Mouse (Mus musculus): ENCODE results near the gene Lamp2. TPM values are rescaled to one million over a fixed set of nuclear protein-coding genes. Genes with fewer than 3 reads are reported as not detected.
"Not testable (repeated sequence)": the region's sequence is repeated elsewhere in the genome, so short reads cannot be mapped to it uniquely, and the experiment has no call there.

Gene Lamp2
- polyA plus RNA-seq, 1 experiment from 2014 or later = 69.8 TPM

GRCm38 (mm10) chrX:38403879-38404278 lies 52.4 kb downstream of the Lamp2 start:
- H3K9me3 ChIP-seq (replicated peaks) = no peaks in the 10 kb centered on the region
- H3K36me3 ChIP-seq = no peaks in the 10 kb centered on the region
- no peak overlapping the region for H3K27ac ChIP-seq (replicated peaks)
- H3K27me3 ChIP-seq (ENCODE audit: low read depth, poor library complexity, severe bottlenecking) = no peaks in the 10 kb centered on the region
- no peak for DNase-seq (ENCODE audit: low spot score)
- H3K4me1 ChIP-seq = no peaks in the 10 kb centered on the region
- H3K4me3 ChIP-seq = no peak overlapping the region
- 83% methylated on average over 3 of the region's 3 CpGs for WGBS

GRCm38 (mm10) chrX:38402981-38403380 lies 53.3 kb downstream of the Lamp2 start:
- no peaks in the 10 kb centered on the region for H3K36me3 ChIP-seq
- 86% methylated on average over 5 of the region's 5 CpGs for WGBS

GRCm38 (mm10) chrX:38402004-38402403 lies 54.2 kb downstream of the Lamp2 start:
- DNase-seq (ENCODE audit: low spot score) = no peak
- Histone ChIP-seq H3K4me1 (no peaks in the 10 kb centered on the region), H3K27ac (replicated peaks) (no peak overlapping the region), H3K36me3 (no peaks in the 10 kb centered on the region), H3K4me3 (no peak overlapping the region), H3K9me3 (replicated peaks) (no peaks in the 10 kb centered on the region), H3K27me3 (ENCODE audit: low read depth, poor library complexity, severe bottlenecking) (no peaks in the 10 kb centered on the region)
- WGBS = 89% methylated on average over 6 of the region's 6 CpGs

More at GRCm38 (mm10) chrX:38402981-38403380, 53.3 kb downstream of the Lamp2 start:
- H3K4me3 ChIP-seq = no peak overlapping the region
- H3K27ac ChIP-seq (replicated peaks) = no peak overlapping the region
- no peaks in the 10 kb centered on the region for H3K27me3 ChIP-seq (ENCODE audit: low read depth, poor library complexity, severe bottlenecking)
- H3K9me3 ChIP-seq (replicated peaks) = no peaks in the 10 kb centered on the region
- H3K4me1 ChIP-seq = no peaks in the 10 kb centered on the region
- no peak for DNase-seq (ENCODE audit: low spot score)

GRCm38 (mm10) chrX:38400616-38401015 lies 55.6 kb downstream of the Lamp2 start:
- no peaks in the 10 kb centered on the region for H3K27me3 ChIP-seq (ENCODE audit: low read depth, poor library complexity, severe bottlenecking)
- no peaks in the 10 kb centered on the region for H3K4me1 ChIP-seq
- H3K36me3 ChIP-seq = no peaks in the 10 kb centered on the region
- H3K27ac ChIP-seq (replicated peaks) = no peak overlapping the region
- H3K4me3 ChIP-seq = no peak overlapping the region
- 89% methylated on average over 3 of the region's 3 CpGs for WGBS
- no peaks in the 10 kb centered on the region for H3K9me3 ChIP-seq (replicated peaks)
- no peak for DNase-seq (ENCODE audit: low spot score)

- Histone ChIP-seq H3K27ac (replicated peaks) (no peak overlapping the region), H3K9me3 (replicated peaks) (no peaks in the 10 kb centered on the region), H3K27me3 (ENCODE audit: low read depth, poor library complexity, severe bottlenecking) (no peaks in the 10 kb centered on the region), H3K4me1 (no peaks in the 10 kb centered on the region), H3K36me3 (no peaks in the 10 kb centered on the region), H3K4me3 (no peak overlapping the region)
- 93% methylated on average over 1 of the region's 1 CpGs for WGBS
- DNase-seq (ENCODE audit: low spot score) = no peak
These were observed 56.6 kb downstream of the Lamp2 start for GRCm38 (mm10) chrX:38399671-38400070.

GRCm38 (mm10) chrX:38373169-38373568 lies 83.1 kb downstream of the Lamp2 start:
- not testable (repeated sequence) for H3K27me3 ChIP-seq (ENCODE audit: low read depth, poor library complexity, severe bottlenecking); H3K4me3 ChIP-seq; H3K9me3 ChIP-seq (replicated peaks); H3K36me3 ChIP-seq; H3K27ac ChIP-seq (replicated peaks); DNase-seq (ENCODE audit: low spot score); H3K4me1 ChIP-seq
- 82% methylated on average over 1 of the region's 1 CpGs for WGBS

GRCm38 (mm10) chrX:38364621-38365020 lies 91.6 kb downstream of the Lamp2 start:
- DNase-seq (ENCODE audit: low spot score); H3K27ac ChIP-seq (replicated peaks); H3K9me3 ChIP-seq (replicated peaks); H3K36me3 ChIP-seq; H3K4me3 ChIP-seq; H3K27me3 ChIP-seq (ENCODE audit: low read depth, poor library complexity, severe bottlenecking); H3K4me1 ChIP-seq: not testable (repeated sequence)
- 60% methylated on average over 1 of the region's 1 CpGs for WGBS

- H3K4me1 ChIP-seq = no peaks in the 10 kb centered on the region
- no peaks in the 10 kb centered on the region for H3K9me3 ChIP-seq (replicated peaks)
- no peaks in the 10 kb centered on the region for H3K27me3 ChIP-seq (ENCODE audit: low read depth, poor library complexity, severe bottlenecking)
- whole genome bisulfite sequencing = 73% methylated on average over 8 of the region's 8 CpGs
- no peak for DNase-seq (ENCODE audit: low spot score)
- H3K4me3 ChIP-seq = no peak overlapping the region
- H3K36me3 ChIP-seq = no peaks in the 10 kb centered on the region
- no peak overlapping the region for H3K27ac ChIP-seq (replicated peaks)
These were observed 94.2 kb downstream of the Lamp2 start for GRCm38 (mm10) chrX:38362016-38362415.

Other genes starting within 250 kb of the Lamp2 start
- 11.2 and 11.9 TPM in 2 replicates for gene Tmem255a, start 204.0 kb downstream of the Lamp2 start, polyA plus RNA-seq (2016; fragmentation: Nextera tagmentation; extraction: Ambion mirVana)
- gene Atp1b4, start 140.3 kb downstream of the Lamp2 start, polyA plus RNA-seq (2016; fragmentation: Nextera tagmentation; extraction: Ambion mirVana) = not detected in 2 replicates
- gene Cul4b, start 119.7 kb upstream of the Lamp2 start, polyA plus RNA-seq (2016; fragmentation: Nextera tagmentation; extraction: Ambion mirVana) = 35.2 and 37.7 TPM in 2 replicates
- 80.4 TPM in 2 replicates for gene Mcts1, start 144.1 kb upstream of the Lamp2 start, polyA plus RNA-seq (2016; fragmentation: Nextera tagmentation; extraction: Ambion mirVana)
- 20.2 and 20.4 TPM in 2 replicates for gene C1galt1c1, start 178.6 kb upstream of the Lamp2 start, polyA plus RNA-seq (2016; fragmentation: Nextera tagmentation; extraction: Ambion mirVana)

Data from midbrain, embryonic 10.5 days (tissue).